Mouse (Mus musculus) heart, adult 8-10 months (tissue): ENCODE results near the gene Znrf4. TPM values are rescaled to one million over a fixed set of nuclear protein-coding genes. Genes with fewer than 3 reads are reported as not detected.

Source experiments
- DNase-seq: peaks from one replicate; pipeline ENCODE4 v3.0.0; 2022; ENCODE audit warnings: low spot score
- total RNA-seq, 4 experiments: library from RNA; stranded (reverse); gene quantifications; 2 replicates each; pipeline ENCODE4 v1.2.4; 2022

Gene Znrf4
- not detected for total RNA-seq

DNA sequence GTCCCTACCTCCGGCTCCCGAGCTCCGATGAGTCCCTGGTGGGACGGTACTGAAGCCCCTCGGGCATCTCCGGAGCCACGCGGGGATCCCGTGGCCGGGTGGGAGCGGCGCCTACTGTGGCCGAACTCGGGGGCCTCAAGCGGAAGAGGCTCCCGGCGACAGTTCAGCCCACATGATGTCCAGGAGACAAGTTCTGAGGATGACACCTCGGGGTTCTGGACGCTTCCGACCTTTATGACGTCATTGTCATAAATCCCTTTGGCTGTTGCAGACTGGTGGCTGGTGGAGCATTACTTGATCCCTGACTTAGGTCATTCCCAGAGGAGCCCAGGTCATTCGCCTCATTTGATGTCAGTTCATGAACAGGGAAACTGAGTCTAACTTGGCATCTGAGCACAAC lies at the start of gene Znrf4:
TSS of gene Znrf4 (minus strand) at position 122 of the 400 bp plus-strand sequence.
- no peak for DNase-seq

DNA sequence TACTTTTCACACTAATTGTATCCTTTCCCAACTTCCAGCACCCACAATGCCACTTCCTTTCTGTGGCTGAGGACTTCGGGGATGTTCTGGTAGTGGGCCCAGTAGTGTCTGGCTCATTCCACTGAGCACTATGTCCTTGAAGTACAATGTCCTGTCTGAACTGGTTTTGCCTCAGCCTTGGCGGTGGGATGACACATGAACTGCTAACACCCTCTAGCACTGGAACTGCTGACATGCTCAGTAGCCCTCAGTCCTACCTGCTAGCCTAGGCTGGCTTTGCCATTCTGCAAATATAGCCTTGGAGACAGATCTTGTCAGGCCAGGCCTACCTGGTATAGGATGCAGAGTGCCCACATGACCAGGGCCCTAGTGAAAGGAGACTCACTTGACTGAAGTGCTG lies 49.6 kb upstream of the Znrf4 start:
- no peak for DNase-seq

DNA sequence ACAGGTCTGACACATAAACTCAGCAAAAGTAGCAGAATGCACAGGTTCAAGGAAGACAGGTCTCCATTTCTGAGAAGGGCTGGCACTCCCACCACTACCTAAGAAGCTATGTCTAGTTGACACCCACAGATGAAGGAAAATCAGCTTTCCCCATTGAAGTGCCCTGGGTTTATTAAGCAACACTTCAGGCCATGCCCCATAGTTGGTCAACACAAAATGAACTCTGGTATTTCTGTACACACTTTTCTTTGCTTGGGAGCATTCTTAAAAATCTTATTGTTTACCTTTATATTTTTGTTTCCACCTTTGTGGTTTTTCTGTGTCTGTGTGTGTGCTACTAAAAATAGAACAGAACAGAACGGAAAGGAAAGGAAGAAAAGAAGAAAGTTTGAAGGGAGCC lies 47.9 kb upstream of the Znrf4 start:
- DNase-seq: no peak

DNA sequence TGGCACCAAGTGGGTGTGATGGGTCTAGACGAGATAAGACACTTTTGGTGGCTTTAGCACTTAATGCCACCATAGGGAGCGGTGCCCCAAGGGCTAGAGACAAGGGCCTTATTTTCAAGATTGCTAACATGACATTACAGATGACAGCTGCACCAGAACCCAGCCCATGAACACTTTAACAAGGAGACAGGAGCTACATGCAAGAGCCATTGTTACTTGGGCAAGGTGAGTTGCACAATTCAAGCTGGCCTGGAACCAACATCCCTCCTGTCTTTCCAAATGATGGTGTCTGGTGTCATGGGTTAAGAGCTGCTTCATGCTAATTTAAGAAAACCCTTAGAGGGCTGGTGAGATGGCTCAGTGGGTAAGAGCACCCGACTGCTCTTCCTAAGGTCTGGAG lies 47.2 kb upstream of the Znrf4 start:
- no peak for DNase-seq

DNA sequence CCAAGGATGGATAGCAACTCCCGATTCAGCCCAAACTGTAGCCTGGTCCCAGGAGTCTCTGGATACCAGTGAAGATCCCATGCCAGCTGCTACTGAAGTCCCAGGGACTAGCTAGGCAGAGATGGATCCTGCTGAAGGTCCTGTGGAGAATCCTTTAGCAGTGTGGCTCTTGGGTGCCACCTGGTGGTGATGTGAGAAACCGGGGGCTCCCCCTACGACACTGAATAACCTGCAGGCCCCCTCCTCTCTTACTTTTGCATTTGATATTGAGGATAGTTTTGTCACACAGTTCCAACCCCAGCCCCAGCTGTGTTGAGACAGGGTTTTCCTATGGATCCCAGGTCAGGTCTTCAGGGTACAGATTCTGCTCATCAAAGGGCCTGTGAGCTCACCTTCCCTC lies 46.2 kb upstream of the Znrf4 start:
- DNase-seq: peak; percentile 49

DNA sequence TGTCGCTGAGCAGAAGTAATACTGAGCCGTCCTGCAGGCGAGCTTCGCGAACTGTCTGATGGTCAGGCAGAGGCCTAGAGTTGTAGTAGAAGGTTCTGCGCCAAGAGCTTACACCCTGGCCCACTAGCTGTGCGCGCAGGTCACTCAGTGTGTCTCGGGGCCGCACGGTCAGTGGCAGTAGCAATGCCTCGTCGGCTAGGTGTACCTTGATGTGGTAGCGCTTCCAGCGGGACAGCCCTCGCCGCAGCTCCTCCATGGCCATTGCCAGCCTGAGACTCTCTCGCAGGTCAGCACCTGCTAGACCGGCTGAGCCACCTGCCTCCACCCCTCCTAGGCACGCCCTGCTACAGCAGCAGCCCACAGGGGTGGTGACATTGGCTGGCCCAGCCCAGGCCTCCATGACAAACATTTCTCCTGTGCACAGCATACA lies 41.9 kb upstream of the Znrf4 start, which contains the start of gene Gm20219:
TSS of gene Gm20219 (minus strand) at position 266 of the 430 bp plus-strand sequence.
- DNase-seq: no peak

DNA sequence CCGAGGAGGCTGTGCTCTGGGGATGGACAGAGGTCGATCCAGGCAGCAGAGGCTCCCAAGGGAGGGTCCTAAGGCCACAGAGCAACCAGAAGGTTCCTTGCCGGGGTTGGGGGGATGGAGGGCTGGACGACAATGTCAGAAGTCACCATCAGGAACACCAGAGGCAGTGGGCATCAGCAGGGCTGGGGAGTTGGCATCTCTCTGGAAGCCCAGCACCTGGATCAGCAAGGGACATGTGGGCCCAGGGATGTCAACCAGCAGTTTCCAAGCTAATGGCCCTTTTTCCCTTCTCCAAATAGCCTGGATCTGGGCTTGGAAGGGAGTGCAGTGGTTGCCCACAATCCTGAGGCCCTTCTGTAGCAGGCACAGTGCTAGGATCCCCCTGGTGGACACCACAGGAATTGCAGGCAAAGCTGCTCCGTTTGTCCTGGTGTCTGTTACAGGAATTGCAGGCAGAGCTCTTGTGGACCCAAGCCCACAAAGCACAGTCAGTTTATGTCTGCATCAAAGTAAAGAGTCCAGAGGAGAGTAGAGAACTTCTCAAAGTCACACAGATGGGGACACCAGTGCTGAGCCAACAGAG lies 40.6 kb upstream of the Znrf4 start:
- peak; percentile 50 for DNase-seq

DNA sequence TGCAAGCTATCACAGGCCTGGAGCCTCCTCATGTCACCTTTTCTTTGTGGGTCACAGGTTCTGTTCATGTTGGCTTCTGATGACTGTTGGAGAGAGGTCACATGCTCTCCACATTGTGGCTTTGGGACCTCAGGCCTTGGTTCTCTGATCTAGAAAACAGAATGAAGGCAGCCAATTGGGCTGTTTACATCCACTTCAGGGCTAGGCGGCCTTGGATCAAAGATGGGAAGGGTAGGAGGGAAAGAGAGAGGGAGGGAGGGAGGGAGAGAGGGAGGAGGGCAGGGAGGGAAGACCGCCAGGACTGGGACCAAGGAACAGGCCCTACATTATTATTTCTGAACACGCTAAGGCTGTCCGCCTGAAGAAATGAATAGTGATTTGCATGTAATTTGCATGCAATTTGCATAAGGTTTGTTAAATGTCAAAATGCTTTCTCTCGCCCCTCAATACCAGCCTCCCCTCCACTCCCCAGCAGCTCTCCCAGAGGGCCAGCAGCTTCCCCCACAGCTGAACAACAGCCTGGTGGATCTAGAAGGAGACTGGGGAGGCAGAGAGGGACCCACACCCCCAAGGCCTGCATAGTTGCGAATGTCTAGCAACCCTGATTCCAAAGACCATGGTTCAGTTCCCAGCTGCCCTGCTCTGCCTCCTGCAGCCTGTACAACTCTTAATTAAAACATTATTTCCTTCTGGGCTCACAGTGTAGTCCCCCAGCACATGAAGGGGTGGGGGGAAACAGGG lies 39.8 kb upstream of the Znrf4 start:
- no peak for DNase-seq

DNA sequence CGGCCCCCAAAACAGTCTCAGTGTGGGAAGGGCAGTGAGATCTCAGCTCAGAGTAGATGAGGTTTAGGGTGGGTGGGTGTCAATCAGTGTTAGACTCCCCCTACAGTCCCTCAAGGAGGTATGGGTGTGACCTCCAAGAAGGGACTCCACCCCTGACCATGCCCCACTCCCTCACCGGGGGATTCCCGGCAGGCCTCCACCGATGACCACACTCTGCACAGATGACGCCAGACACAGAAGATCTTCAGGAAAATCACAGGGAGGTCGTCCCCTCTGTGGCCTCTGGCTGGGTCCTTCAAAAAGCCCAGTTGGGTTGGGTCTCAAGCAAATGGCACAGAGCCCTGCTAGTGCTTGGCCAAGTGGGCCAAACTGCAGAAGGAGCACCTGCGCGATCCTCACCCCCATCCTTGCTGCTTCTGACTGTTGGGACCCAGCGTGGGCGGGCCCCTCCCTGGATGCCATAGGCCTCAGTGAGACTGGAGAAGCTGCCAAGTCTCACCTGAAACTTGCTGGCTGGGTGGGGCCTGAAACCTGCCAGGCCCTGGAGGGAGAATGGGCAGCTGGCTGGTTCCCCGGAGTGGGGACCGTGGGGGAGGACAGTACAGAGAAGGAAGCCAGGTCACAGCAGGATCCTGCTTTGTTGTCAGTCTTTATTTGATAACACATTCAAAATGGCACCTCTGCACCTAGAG lies 38.7 kb upstream of the Znrf4 start:
- DNase-seq: no peak

DNA sequence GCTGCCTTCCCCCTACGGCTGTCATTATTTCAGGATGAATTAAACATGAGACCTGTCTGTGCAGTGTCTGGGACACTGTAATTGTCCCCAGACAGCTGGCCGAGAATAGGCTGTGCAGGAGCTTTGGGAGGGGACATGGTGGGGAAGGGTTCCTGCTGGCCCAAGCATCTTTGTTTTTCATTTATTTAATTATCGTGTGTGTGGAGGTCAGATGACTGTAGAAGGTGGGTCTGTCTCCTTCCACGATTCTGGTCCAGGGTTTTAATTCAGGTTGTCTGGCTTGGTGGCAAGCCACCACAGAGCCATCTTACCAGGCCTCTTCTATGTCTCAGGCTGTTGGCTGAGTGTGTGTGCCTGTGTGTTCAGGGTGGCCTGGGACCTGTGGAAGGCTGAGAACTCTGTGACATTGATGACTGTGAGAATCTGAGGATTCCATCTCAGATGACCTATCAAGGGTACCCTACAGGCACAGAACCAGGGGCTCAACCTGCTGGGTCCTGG lies 36.4 kb upstream of the Znrf4 start:
- no peak for DNase-seq

DNA sequence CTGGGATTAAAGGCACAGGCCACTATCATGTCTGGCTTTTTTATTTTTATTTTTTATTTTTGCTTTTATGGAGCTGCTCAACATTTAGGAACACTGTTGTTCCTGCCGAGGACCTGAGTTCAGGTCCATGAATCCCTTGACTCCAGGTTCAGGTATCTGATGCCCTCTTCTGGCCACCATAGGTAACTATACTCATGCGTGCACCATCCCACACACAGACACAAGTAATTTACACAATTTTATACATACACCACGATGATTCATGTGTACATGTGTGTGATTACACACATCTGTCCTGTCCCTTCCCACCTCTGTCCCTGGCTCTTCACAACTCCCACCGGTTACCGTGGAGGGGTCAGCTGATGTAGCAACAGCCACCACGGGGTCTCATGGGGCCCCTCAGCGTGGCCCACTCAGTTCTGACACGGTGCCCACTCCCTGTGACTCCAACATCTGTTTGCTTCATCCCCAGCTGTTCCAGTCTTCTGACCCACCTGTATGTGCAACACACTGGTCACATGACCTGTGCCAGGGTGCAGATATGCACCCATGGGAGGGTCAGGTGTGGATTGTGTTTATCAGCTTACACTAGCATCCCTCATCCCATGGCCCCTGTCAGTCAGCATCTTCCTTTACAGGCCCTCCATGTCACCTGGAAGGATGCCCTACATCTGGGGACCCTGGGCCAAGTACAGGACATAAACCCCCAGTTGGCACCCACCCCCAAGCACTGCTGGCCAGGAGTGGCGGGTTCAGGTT lies 35.8 kb upstream of the Znrf4 start:
- DNase-seq: no peak

DNA sequence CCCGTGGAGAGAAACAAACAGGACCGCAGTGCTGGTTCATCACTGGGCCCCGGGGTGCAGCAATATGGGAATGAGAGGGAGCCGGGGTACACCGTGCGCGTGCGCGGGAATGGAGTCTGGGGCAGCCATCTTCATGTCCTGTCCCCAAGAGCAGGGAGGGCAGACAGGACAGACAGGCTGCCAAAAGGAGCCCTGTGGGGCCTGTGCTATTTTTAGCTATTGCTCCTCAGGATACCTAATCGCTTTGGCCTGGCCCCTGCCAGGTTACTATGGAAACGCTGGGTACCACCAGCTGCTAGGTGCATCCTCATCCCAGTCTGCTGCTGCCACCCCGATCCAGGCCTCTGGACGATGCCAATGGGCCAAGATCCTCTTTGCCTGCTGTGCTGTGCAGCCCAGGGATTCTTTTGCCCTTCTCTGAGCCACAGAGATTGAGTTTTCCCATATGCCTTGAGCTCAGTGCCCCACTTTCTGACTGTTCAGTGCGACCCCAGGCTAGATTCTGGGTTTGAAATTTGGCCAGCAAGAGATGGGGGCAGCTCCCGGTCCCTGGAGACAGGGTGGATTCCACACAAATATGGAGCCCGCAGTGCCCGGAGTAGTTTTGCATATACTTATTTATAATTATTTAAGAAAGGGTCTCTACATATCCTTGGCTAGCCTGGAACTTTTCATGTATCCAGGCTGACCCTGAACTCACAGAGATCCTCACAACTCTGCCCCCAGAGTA lies 35.0 kb upstream of the Znrf4 start:
- DNase-seq: no peak

DNA sequence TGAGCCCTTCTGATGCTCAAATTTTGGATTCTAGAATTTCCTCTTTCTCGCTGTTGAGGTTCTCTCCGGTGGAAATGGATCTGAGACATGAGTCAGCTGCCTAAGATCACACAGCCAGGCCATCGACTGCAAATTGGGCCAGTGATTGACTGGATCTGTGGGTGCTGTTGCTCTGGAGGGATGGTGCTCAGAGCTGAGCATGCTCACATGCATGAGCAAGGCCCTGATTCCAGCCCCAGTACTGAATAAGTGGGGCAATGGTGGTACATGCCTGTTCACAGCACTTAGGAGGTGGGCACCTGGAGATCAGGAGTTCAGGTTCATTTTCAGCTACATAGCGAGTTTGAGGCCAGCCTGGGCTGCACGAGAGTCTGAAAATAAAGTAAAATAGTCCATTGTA lies 34.3 kb upstream of the Znrf4 start:
- DNase-seq: no peak

DNA sequence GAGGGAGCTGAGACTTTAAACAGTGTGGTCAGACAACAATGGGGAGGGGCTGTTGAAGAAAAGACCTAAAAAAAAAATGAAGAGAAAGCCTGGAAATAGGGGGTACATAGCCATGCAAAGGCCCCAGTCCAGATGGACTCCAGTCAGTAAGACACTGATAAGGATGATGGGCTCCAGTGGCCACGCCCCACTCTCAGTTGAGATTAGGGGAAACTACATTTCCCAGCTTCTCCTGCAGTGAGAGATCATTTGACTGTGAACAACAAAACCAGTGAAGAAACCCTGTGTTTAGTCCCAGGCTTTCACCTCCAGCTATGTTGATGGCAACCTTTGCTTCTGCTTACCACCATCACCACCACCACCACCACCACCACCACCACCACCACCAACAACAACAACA lies 33.7 kb upstream of the Znrf4 start:
- DNase-seq: no peak

DNA sequence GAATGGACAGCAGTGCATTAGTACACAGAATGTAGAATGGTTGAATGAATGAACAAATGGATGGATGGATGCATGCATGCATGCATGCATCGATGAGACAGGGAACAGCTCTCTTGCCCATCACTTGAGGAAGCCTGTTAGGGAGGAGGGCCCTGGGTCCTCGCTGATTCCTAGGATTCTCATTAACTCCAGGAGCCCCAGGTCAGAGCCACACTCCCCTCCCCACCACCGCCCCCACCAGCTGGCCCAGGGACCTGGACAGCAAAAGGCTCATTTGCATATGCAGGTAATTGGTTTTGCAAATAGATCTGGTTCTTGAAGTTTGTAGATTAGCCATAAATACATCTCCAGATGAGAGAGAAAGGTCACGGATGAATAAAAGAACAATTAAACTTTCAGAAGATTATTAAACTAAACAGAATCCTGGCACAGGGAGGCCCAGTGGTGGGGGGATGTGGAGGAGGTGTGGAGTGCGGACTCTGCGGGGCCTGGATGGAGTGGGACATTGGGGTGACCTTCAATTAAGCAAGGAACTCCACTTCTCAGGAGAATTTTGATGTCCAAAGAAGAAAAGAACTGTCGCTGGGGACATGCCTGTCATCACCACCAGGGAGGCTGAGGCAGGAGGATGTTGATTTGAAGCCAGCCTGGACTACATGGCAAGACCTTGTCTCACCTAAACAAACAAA lies 32.6 kb upstream of the Znrf4 start:
- no peak for DNase-seq

DNA sequence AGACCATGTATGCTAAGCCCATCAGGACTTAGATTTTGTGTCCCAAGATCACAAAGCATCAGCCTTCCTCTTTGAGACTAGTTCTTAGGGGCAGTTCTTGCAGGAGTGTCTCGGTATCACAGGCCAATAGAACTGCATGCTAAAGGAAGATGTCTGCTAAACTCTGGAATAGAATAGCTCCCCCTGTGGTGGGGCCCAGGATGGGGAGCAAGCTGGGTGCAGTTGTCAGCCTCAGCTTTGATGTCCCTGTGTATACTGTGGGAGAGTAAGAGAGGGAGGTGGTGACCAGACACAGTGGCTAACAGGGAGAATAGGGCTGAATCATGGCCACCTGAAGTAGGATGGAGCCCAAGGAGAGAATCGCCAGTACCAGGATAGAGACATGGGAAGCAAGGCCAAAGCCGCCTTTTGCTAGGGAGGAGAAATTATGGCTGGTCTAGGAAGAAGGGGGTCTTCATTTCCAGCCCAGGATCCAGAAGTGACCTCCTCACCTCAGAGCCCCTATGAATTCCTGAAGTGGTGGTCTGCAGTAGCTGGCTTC lies 31.5 kb upstream of the Znrf4 start:
- DNase-seq: no peak

DNA sequence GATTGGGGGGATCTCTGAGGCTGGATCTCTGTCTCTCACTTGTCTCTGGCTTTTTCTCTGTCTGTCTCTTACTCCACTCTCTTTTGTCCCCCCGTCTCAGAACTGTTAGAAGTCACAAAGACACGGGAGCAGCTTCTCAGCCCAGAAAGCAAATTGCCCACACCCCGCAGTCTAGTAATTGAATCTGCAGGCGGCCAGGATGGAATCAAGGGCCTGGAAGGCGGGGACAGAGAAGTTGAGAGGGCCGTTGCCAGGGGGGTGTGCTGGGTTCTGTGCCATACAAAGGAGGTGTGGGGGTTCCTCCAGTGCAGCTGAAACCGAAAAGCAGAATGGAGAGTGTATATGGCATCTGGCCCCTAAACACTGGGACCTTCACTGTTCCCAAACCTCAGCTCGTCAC lies 30.5 kb upstream of the Znrf4 start:
- no peak for DNase-seq

DNA sequence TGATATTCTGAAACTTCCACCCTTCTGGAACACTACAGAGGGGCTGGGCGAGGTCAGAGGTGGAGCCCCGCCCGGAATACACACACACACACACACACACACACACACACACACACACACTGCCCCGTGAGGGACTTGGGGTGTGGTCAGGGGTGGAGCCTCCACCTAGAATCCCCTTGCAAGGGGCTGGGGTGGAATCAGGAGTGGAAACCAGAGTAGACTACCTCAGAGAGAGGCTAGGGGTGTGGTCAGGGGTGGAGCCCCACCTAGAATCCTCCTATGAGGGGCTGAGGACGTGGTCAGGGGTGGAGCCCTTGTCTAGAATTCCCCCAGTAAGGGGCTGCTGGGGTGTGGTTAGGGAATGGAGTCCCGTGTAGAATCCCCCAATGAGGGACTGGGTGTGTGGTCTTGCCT lies 28.3 kb upstream of the Znrf4 start:
- DNase-seq: no peak

DNA sequence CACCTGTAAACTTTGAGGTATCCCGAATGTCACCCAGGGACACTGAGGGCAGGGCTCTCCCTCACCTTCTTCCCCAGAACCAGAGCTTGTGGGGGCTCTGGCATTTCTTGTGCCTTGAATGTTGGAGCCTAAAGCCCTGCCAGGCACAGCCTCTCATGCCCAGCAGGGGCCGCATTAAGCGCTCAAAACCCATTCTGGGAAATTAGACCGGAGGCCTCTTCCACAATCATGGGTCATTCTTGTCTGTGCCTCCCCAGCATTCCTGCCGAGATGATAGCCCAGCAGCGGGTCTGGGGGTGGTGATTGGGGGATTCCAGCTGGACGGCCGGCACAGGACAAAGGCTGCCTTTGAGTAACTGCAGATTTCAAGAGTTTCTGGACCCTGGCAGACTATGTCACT lies 25.7 kb upstream of the Znrf4 start:
- DNase-seq: no peak

DNA sequence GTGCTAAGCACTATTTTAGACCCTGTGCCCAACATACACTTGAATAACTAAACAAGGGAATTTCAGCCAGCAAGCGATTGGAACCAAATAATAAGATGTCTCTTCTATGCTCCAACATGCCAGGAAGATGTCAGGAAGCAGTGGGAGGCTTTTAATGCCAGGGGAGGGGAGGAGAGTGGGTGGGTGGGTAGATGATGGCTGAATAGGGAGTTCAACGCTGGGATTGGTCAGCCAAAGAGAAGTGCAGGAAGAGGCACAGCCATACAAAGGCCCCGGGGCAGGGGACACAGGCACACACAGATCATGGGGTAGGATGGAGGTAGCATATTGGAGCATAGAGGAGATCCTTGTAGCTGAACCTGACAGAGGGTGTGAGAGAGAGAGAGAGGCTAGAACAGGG lies 24.6 kb upstream of the Znrf4 start:
- no peak for DNase-seq
